Mouse (Mus musculus) layer of hippocampus, adult 18-20 months (tissue): ENCODE data around the gene Gpam. TPM values are rescaled to one million over a fixed set of nuclear protein-coding genes. Genes with fewer than 3 reads are reported as not detected.
"Not testable (repeated sequence)": the region's sequence is repeated elsewhere in the genome, so short reads cannot be mapped to it uniquely, and the experiment has no call there.

Experiments
- DNase-seq, 2 experiments: peaks; one replicate each; pipeline ENCODE4 v3.0.0; 2022; ENCODE audit warnings: low spot score in 2 of 2
- long read RNA-seq: library from polyadenylated mRNA; stranded (forward); transcript quantifications from one replicate; pipeline ENCODE4 v2.0.0, GENCODE M21; 2021
- total RNA-seq, 2 experiments: library from RNA; stranded (reverse); gene quantifications; 2 replicates each; pipeline ENCODE4 v1.2.3; 2021

Gene Gpam
- total RNA-seq = 10 to 100 TPM; 42.5 to 43.4 TPM
- long read RNA-seq, full-length matches to known transcripts = 20 of 63 reads
- long read RNA-seq, partial matches to known transcripts = 15 of 63 reads
- long read RNA-seq, other reads (novel, unspliced or antisense) = 28 of 63 reads

DNA sequence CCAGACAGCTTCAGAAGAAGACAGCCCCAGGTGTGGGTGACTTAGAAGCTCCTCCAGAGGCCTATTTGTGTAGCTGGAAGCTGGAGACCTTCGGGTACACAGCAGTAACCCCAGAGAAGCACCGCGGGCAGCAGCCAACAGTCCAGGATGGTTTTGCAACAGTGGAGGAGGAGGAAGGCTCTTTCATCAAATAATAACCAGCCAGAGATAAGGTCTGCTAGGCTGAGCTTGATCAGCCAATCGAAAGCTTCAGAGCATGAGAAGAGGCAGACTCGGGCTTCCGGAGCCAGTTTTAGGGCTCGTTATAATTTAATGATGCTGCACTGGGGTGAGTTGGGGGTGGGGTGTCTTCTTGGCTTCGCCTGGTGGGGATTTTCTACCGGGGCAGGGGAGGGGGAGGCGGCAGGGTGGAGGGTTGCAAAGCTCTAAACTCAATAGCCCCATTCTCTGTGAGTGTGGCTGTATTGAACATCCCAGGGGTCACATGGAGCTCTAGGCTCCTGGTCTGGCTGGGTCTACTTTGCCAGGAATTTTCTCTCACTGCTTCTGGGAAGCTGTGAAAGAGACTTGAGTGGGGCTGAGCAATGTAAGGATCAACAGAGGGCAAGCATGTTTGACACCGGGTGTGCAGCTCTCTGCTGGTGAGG is at the start of gene Gpam:
TSS of gene Gpam (minus strand) at position 167 of the 647 bp plus-strand sequence.
- DNase-seq = no peak

DNA sequence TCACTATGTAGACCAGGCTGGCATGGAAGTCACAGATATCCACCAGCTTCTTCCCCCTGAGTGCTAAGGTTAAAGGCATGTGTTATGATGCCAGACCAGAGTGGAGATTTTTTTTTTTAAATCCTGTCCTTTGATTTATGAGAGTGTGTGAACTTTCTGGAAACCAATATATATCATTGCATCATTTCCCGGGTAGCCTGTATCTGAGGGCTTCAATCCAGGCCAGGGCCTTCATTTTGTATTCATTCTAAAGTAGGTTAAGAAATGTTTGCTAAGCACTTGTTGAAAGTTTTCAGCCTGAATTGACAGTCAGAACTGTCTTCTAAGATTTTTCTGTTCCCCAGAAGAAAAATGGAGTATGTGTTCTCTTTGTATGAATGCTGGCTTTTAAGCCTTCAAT is 44.5 kb upstream of the Gpam start:
- DNase-seq = no peak

DNA sequence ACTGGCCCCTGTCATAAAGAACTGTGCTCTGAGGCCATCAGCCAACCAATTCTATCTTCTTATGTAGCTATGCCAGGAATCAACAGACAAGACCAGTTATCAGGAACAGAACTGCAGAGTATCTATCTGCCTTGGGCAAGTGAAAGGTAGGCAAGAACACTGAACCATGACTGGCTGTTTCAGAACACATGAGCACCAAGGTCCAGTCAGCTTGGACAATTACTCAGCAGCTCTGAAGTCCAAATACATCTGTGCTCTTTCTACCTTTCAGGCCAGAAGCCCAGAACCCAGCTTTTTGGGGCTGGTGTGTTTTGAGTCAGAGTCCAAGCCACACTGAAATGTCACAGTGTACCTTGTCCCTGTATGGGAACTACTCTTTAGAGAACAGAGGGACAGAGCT is 43.4 kb upstream of the Gpam start:
- no peak for DNase-seq

DNA sequence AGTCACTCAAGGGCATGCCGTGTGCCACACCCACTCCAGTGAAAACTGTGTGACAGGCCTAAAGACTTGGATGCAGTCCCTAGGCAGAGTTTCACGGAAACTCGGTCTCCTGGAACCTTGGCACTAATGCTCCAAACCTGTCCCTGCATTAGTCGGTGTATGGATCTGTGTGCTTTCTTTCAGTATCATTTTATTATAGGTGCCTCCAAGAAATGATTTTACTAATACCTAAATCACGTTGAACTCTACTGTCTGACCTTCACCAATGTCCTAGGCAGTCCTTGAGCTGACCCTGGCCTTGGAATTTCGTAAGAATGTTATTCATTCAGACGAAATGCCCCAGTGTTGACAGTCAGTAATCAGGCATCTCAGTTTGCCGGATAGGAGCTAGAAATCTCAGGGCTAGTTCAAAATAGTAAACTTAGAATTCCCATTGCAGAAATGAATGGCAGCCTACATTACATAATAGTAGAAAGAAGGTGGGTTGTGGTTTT is 42.2 kb upstream of the Gpam start:
- DNase-seq = not testable (repeated sequence)

DNA sequence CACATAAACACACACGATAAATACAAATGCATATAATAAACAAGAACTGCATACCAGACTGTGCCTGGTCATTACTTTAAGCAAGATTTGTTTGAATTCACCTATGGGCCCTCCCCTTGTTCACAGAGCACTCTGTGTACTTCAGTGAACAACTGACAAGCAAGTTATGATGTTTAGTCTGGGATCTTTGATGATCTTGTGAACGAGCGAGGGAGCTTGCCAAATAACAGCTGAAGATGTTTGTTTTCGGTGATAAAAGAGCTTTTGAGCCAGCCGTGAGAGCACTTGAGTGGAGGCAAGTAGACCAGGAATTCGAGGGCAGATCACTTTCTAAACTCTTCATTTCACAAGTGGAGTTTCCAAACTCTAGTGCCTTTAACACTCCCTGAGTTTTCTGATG is 41.3 kb upstream of the Gpam start:
- DNase-seq = no peak

DNA sequence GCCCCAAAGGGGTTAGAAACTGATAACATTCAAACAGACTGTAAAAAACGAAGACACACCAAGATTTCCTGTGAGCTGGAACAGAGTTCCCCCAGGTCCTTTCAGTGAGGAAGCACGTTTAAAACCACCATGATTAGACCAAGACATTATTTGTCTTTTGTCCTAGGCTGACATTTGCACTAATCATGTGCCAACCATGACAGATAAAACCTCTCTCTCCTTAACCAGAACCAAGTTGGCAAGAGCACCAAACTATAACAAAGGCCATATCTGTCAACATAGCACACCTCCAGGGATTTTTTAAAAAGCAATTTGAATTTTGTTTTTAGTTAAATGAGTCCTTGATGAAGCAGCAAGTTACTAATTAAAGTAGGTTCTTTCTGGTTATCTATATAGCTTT is 40.7 kb upstream of the Gpam start:
- no peak for DNase-seq

DNA sequence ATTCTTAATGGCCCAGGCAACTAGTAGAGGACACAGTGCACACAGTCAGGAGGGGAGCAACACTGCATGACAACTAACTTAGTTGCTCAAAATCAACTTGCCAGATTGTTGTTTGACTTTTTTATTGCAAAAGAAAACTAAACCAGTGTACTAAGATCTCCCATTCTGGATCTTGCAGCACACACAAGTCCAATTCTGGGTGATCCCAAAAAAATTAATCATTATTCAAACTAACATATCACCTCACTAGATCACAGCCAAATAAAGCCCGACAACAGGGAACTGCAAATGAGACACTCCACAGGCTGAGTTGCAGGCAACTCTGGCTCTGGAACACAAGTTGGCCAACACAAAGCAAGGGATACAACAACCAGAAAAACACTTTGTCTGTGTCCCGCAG is 39.7 kb upstream of the Gpam start:
- no peak for DNase-seq

DNA sequence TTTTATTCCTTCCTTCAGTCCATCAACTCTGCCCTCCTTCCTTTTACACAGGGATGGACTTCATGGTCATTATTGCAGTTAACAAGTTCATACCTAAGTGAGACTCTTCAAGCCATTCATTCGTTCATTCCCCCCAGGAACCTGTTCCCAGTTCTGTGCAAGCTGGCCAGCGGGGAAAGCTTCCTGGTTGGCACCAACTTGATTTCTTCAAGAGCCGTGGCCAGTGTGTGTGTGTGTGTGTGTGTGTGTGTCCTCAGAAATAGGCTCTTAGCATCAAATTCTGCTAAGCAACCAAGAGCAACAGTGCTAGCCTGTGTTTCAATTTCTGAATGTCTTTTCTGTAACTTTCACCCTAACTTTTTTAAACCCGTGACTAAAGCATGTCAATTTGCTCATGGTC is 38.9 kb upstream of the Gpam start:
- DNase-seq = no peak

DNA sequence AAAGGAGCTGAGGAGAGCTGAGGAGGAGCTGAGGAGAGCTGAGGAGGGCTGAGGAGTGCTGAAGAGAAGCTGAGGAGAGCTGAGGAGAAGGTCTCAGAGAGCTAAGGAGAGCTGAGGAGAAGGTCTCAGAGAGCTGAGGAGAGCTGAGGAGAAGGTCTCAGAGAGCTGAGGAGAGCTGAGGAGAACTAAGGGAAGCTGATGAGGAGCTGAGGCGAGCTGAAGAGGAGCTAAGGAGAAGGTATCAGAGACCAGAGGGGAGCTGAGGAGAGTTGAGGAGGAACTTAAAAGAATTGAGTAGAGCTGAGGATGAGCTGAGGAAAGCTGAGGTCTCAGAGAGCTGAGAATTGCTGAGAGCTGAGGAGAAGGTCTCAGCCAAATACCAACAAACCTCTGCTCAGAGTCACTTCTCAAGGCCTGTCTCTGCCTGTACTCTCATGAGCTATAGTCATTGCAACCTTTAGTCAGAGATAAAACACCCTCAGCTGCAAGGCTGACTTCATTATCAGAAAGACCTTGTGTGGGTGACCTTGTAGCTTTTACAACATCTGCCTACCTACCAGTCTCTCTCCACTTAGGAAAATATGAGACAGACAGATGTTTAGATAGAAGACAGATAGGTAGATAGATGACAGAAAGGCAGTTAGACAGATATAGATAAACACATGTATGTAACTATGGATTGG is 38.3 kb upstream of the Gpam start:
- no peak for DNase-seq

DNA sequence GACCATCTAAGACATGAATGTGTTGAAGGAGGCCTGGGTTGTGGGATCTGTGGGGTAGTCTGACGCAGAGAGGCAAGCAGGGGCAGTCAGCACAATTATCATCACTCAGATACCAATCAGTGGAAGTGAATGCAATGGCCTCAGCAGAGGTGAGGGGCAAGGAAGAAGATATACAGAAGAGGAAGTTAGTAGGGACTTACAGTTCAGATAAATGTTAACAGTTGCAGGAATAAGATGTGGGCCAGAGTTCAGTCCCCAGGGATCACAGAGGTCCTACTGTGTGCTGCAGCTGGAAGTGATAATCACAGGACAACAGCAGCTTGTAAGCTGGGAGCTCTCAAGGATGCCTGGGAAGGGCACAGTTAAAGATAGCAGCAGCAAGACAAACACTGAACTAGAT is 37.1 kb upstream of the Gpam start:
- no peak for DNase-seq

DNA sequence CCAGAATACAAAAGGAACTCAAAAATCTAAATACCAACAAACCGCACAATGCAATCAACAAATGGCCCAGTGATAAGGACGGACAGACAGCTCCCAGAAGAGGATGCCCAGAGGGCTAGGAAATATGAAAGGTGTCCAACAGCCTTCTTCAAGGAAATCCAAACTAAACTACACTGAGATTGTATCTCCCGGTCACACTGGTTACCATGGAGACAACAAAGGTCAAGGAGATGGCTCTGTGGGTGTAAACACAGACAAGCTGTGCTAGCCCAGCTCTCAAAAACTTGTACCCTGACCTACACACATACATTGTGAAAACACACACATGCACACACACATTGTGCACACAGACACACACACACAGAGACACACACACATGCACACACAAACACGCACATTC is 35.2 kb upstream of the Gpam start:
- DNase-seq = no peak

DNA sequence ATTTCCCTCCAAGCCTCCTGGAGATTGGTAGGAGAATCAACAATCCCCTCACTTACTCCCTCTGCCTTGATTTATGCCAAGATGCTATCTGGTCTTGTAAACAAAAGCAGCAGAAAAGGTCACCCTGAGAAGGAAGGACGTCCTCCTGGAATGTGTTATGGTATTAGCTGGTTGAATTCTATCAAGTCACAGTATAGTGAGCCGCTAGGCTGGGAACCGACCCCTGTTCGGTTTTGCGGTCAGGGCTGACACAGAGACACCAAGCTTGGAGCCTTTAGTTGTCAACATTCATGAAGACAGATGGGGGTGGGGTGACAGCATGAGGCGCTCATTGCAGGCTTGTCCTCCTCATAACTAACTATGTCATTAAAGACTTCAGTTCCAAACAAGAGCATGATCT is 32.8 kb upstream of the Gpam start:
- no peak for DNase-seq

DNA sequence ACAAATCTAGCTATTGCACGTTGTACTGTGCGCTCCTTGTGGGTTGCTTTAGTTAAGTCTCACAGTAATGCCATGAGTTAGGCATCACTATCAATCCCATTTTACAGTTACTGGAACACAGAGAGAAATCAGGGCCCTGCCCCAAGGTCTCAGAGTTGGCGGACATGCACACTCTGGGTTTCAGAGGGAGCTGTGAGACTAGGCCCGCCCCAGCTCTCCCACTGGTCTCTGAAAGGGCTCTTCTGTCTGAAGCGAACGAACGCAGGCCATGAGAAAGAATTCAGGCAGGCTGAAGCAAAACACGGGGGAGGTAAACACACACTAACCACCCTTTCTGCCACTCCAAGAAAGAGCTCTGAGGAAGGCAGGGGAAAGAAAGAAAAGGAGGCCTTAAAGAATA is 31.6 kb upstream of the Gpam start:
- DNase-seq = peak in 1 of 2 experiments; percentile 12

DNA sequence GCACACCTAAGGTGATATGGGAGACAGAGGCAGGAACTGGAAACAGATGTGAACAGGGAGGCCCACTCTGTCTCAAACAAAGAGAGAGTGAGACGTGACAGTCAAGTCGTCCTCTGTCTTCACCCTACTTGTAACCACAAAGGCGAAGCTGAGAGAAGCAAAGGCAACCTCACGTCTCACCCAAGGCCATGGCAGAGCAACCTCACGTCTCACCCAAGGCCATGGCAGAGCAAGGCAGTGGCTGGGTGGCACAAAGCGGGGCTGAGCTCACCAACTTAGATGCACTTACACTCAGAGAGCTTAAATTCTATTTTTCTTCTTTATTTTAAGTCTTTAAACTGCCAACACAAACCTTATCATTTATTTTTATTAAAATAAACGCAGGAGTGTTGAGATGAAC is 30.0 kb upstream of the Gpam start:
- no peak for DNase-seq

DNA sequence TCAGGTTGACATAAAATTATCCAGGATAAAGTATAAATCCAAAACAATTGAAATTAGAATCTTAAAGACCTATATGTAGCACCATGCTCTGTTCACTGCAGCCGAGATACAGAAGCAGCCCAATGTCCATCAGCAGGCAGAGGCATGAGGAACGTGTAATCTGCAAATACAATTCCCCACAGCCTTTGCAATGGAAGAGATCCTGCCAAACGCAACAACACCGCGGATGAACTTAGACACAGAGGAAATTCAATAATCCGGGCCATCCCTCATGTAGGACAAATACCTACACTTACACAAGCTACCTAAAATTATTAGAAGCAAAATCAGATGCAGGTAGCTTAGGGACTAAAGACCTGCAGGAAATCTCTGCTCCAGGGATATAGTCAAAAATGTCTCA is 25.9 kb upstream of the Gpam start:
- DNase-seq = no peak

DNA sequence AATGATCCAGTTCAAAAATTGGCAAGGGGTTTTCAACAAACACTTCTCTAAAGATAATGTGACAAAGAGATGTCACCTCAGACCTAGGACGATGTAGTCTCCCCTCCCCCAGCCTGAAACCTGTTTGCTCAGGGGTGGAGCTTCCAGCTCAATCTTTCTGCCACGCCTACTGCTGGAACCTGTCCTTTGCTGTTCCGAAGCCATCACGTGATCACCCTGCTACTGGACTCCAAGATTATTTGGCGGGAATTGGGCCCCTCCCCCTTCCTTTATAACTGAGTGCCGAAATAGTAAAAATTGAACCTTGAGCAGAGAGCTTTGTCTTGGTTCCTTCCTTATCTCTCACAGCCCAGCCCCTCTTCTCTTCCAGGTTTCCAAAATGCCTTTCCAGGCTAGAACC is 25.2 kb upstream of the Gpam start:
- DNase-seq = not testable (repeated sequence)

DNA sequence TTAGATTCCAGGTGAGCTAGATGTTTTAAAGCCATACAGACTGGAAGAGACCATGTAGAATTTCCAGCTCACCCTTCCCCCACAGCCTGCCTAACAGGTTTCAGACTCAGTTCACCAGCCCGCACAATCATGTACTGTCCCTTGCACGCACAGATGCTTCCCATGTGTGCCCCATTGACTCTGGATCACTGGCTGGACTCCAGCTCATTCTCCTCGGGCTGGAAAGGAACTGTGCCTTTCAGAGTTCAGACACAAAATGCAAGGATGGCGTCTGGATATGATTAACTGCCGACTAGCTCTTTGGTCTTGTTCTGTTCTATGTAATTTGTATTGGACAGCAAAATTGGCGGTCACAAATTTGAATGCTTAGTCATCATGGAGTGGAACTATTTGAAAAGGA is 22.6 kb upstream of the Gpam start:
- DNase-seq = no peak

DNA sequence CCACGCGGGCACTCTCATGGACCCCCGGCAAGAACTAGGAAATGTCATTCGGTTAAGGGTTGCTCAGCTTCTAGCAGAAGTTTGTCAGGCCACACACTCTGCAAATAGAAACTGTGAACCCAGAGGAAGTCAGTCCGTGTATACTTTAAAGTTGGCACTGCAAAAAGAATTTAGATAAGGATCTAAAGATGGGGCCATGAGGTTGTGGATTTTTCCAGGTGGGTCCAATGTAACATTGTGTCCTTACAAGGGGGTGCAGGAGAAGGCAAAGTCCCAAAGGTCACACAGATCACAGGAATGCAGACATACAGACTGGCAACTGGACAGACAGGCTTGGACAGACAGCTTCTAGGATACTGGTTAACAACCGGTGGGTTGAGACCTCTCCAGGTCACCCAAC is 21.1 kb upstream of the Gpam start:
- no peak for DNase-seq

DNA sequence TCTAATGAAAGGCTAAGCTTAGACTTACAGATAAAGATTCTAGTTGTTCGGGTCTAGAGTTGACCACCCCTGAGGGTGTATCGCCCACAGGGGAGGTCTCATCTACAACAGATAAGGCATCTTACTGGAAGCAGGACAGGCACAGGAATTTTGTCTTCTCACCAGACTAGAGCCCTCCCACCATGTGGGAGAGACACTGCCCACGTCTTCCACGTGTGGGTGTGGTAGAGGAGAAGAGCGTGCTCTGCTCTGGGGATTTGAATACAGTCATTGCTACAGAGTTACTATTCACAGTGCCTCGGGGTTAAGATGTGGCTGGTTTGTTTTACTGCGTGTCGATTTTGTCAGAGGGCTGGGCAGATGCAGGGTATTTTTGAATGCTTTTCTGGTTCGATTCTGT is 20.5 kb upstream of the Gpam start:
- DNase-seq = no peak

DNA sequence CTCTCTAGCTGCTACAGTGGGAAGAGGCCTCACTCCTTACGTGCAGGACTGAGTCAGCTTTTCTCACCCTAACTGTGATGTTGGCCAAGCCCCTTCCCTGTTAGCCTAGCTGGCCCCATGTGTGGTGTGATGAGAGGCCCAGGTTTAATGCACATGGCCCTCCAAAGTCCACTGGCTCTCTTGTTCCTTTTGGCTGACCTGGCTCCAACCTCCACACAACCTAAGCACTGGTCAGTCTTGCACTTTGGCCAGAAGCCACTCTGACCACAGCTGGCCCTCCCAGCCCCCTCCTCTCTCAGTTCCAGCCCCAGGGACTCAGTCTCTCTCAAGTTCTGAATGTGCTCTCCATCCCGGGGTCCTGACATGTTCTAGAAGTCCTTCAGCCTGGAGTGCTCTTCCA is 18.1 kb upstream of the Gpam start:
- DNase-seq = no peak

DNA sequence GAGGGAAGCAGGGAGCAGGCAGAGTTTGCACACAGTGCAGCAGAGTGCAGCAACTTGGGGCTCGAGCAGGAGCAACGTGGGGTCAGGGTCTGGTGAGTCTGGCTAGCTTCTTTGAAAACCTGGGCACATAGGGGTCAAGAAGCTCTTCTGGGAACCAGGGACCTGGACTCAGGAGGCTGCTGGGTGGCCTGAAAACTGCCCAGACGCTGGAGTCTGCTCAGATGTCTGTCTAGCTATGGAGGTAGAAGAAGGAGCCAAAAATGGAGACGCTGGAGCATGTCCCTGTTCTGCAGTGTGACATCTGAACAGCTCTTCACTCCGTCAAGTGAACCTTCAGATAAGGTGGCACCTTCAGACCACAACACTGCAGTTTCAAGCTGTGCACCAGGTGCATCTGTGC is 17.7 kb upstream of the Gpam start:
- DNase-seq = no peak

DNA sequence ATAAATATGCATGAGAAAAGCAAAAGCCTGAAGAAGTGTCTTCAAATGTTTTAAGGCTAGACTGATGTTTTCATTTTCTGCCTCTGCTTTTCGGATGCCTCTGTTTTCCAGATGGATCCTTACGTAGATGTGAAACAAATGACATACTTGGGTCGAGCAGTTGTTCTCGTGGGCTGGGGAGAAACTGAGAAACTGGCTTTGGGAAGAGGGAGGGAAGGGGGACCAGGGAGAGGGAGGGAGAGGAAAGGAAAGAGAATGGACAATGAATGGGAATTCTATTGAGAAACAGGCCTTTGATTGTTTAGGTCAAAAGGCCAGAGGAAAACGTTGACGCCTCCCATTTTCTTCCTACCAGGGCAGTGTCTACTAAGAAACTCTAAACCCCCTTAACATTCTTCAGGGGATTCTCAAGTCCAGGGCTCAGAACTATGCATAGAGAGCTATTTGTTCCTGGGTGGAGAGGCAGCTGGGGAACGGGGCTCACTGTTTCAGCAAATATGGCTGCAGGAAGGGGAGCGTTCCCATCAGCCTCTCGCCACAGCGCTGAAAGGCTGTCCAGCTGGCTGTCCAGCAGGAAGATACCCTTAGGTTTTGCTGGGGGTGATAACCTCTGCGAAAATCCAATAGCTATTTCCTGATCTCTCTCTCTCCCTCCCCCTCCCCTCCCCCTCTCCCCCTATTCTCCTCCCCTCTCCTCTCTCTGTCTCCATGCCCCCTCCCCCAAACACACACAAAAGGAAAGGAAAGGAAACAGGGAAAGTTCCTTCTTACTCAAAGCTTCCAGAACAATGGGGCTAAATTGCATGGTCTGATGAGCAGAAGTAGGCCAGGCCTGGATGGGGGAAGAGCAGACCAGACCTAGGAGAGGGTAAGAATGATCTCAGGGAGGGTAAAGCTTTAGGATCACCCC is 16.6 kb upstream of the Gpam start:
- DNase-seq = no peak
